Mouse (Mus musculus): ENCODE results near the gene Dhrs7b.

DNA sequence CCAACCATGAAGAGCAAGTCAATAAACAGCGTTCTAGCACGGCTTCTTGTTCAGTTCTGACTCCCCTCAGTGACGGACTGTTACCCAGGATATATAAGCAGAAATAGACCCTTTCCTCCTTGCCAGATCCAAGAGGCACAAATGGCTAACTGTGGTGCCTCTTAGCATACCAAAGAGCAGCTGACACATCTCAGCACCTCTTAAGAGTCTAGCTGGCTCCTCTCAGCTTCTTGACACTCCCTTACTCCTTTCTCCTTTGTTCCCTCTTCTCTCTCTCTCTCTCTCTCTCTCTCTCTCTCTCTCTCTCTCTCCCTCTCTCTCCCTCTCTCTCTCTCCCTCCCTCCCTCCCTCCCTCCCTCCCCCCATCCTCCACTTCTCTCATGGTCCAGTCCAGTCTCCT lies 60.3 kb downstream of the Dhrs7b start:
- TF ChIP-seq TAL1 (IDR thresholded peaks at IDR 0.05; ENCODE audit: low read length) (no peak), GATA1 (IDR thresholded peaks at IDR 0.05; ENCODE audit: low read length) (no peak)
